ENCODE assay signal across 12 mouse cellular contexts in genomic region chr3:107537504-107537889, GRCm38 (mm10). TPM values are rescaled to one million over a fixed set of nuclear protein-coding genes. Genes with fewer than 3 reads are reported as not detected.
DNase-seq lines count a peak whose midpoint lies in the region; ATAC-seq lines count a peak whose summit lies in the region.
"Had no signal": no experiment of that assay in that cellular context is flagged by ENCODE, and none has a peak within 500 bp of the region (broad histone marks: within the 10 kb centered on the region; RNA-seq: fewer than 3 reads in every experiment).

No protein-coding gene starts in this region.

- WGBS in kidney, embryonic 15.5 days: 13% methylated on average over 8 of the region's 8 CpGs
- 31% methylated on average over 8 of the region's 8 CpGs for WGBS in forebrain, embryonic 12.5 days
- 27% methylated on average over 8 of the region's 8 CpGs for WGBS in intestine, embryonic 15.5 days
- WGBS in neural tube, embryonic 13.5 days: 23% methylated on average over 8 of the region's 8 CpGs

- peaks cover 10% of the 10 kb centered on the region for H3K4me1 ChIP-seq in kidney, embryonic 15.5 days
- H3K4me1 ChIP-seq in forebrain, embryonic 12.5 days: peaks cover 14% of the 10 kb centered on the region
- peaks cover 5% of the 10 kb centered on the region for H3K4me1 ChIP-seq in intestine, embryonic 15.5 days (replicated peaks)
- peaks cover 31% of the 10 kb centered on the region for H3K4me1 ChIP-seq in neural tube, embryonic 13.5 days (replicated peaks)

- H3K27ac ChIP-seq in kidney, embryonic 15.5 days: no peak overlapping the region
- peak overlapping the region; percentile 72; the same call in 1 of the 2 replicates for H3K27ac ChIP-seq in forebrain, embryonic 12.5 days
- no peak overlapping the region for H3K27ac ChIP-seq in intestine, embryonic 15.5 days
- H3K27ac ChIP-seq in neural tube, embryonic 13.5 days (replicated peaks): peak overlapping the region; percentile 88

- no peak overlapping the region for H3K9ac ChIP-seq in kidney, embryonic 15.5 days
- peak overlapping the region; percentile 44 for H3K9ac ChIP-seq in forebrain, embryonic 12.5 days
- no peak overlapping the region for H3K9ac ChIP-seq in intestine, embryonic 15.5 days
- H3K9ac ChIP-seq in neural tube, embryonic 13.5 days: 0 out of 2 replicates have a peak overlapping the region, but pooled peaks have one; percentile 66

- no peak for DNase-seq in kidney, postnatal 4 days
- no peak for DNase-seq in right cerebral cortex, postnatal 4 days
- DNase-seq in cerebellum, postnatal 25 days: no peak
- DNase-seq: kidney, adult 9 months; thymus, adult 2 months had no signal

- H3K36me3 ChIP-seq in kidney, embryonic 15.5 days: no peaks in the 10 kb centered on the region
- H3K36me3 ChIP-seq in forebrain, embryonic 12.5 days (replicated peaks): no peaks in the 10 kb centered on the region
- H3K36me3 ChIP-seq in intestine, embryonic 15.5 days: no peaks in the 10 kb centered on the region
- no peaks in the 10 kb centered on the region for H3K36me3 ChIP-seq in neural tube, embryonic 13.5 days

- ATAC-seq in kidney, embryonic 15.5 days (replicated peaks; ENCODE audit: low FRiP score): no peak
- ATAC-seq in forebrain, embryonic 12.5 days (ENCODE audit: low FRiP score): peak; percentile 41; the same call in 1 of the 2 replicates
- ATAC-seq in intestine, embryonic 15.5 days: no peak
- no peak; the same call in none of the 2 replicates for ATAC-seq in neural tube, embryonic 13.5 days (ENCODE audit: low read depth)
- no peak for ATAC-seq in megakaryocyte progenitor cell, adult 5-6 weeks (replicated peaks; ENCODE audit: poor library complexity)

- peaks cover 97% of the 10 kb centered on the region for H3K27me3 ChIP-seq in kidney, embryonic 15.5 days
- peaks cover 12% of the 10 kb centered on the region; the same call in 1 of the 2 replicates for H3K27me3 ChIP-seq in forebrain, embryonic 12.5 days
- H3K27me3 ChIP-seq in intestine, embryonic 15.5 days (replicated peaks): peaks cover 26% of the 10 kb centered on the region
- peaks cover 43% of the 10 kb centered on the region for H3K27me3 ChIP-seq in neural tube, embryonic 13.5 days

- no peaks in the 10 kb centered on the region; the same call in 1 of the 2 replicates for H3K9me3 ChIP-seq in kidney, embryonic 15.5 days (replicated peaks)
- no peaks in the 10 kb centered on the region for H3K9me3 ChIP-seq in forebrain, embryonic 12.5 days
- H3K9me3 ChIP-seq in intestine, embryonic 15.5 days: no peaks in the 10 kb centered on the region
- no peaks in the 10 kb centered on the region for H3K9me3 ChIP-seq in neural tube, embryonic 13.5 days

- peak overlapping the region; percentile 13; the same call in 1 of the 2 replicates for H3K4me3 ChIP-seq in kidney, embryonic 15.5 days (replicated peaks)
- H3K4me3 ChIP-seq in forebrain, embryonic 12.5 days (replicated peaks): peak overlapping the region; percentile 25; the same call in 1 of the 2 replicates
- no peak overlapping the region for H3K4me3 ChIP-seq in intestine, embryonic 15.5 days (replicated peaks)
- H3K4me3 ChIP-seq in neural tube, embryonic 13.5 days: no peak overlapping the region

- peak overlapping the region; percentile 45 for H3K4me2 ChIP-seq in kidney, embryonic 15.5 days
- peak overlapping the region; percentile 52 for H3K4me2 ChIP-seq in forebrain, embryonic 12.5 days
- peak overlapping the region; percentile 52 for H3K4me2 ChIP-seq in intestine, embryonic 15.5 days (replicated peaks)
- peak overlapping the region; percentile 55 for H3K4me2 ChIP-seq in neural tube, embryonic 13.5 days

RNA-seq across cellular contexts. Expression of gene Ubl4b, which starts 17.4 kb away (rescaled TPM):
- polyA plus RNA-seq in kidney, embryonic 15.5 days (2015; fragmentation: Nextera tagmentation; extraction: Ambion mirVana): not detected in 2 replicates
- 0.19 and 0.27 TPM in 2 replicates for polyA plus RNA-seq in forebrain, embryonic 12.5 days (2016; fragmentation: Nextera tagmentation; extraction: Ambion mirVana)
- not detected in 2 replicates for polyA plus RNA-seq in intestine, embryonic 15.5 days (2015; fragmentation: Nextera tagmentation; extraction: Ambion mirVana)
- polyA plus RNA-seq in neural tube, embryonic 13.5 days (2015; fragmentation: Nextera tagmentation; extraction: Ambion mirVana): not detected in 2 replicates
- not detected in 2 replicates for total RNA-seq in megakaryocyte progenitor cell, adult 5-6 weeks (2015)
- not detected in 2 replicates for total RNA-seq in megakaryocyte progenitor cell, adult 5-6 weeks (2017)
- total RNA-seq: ES-E14 had no signal
- polyA plus RNA-seq: liver, embryonic 16.5 days had no signal

RNA-seq across cellular contexts. Expression of gene Slc6a17, which starts 19.7 kb away (rescaled TPM):
- polyA plus RNA-seq in kidney, embryonic 15.5 days (2015; fragmentation: Nextera tagmentation; extraction: Ambion mirVana): 3.3 and 3.6 TPM in 2 replicates
- polyA plus RNA-seq in forebrain, embryonic 12.5 days (2016; fragmentation: Nextera tagmentation; extraction: Ambion mirVana): 5.7 and 8.3 TPM in 2 replicates
- 1.0 and 2.6 TPM in 2 replicates for polyA plus RNA-seq in intestine, embryonic 15.5 days (2015; fragmentation: Nextera tagmentation; extraction: Ambion mirVana)
- polyA plus RNA-seq in neural tube, embryonic 13.5 days (2015; fragmentation: Nextera tagmentation; extraction: Ambion mirVana): 8.1 and 8.7 TPM in 2 replicates
- total RNA-seq in megakaryocyte progenitor cell, adult 5-6 weeks (2015): not detected in 2 replicates
- total RNA-seq in megakaryocyte progenitor cell, adult 5-6 weeks (2017): not detected in 2 replicates

RNA-seq across cellular contexts. Expression of gene Alx3, which starts 57.3 kb away (rescaled TPM):
- 0.10 and 0.19 TPM in 2 replicates for polyA plus RNA-seq in kidney, embryonic 15.5 days (2015; fragmentation: Nextera tagmentation; extraction: Ambion mirVana)
- 8.3 and 8.7 TPM in 2 replicates for polyA plus RNA-seq in forebrain, embryonic 12.5 days (2016; fragmentation: Nextera tagmentation; extraction: Ambion mirVana)
- 0.13 TPM in 1 of 2 replicates, not detected in the other for polyA plus RNA-seq in intestine, embryonic 15.5 days (2015; fragmentation: Nextera tagmentation; extraction: Ambion mirVana)
- 0.58 TPM in 1 of 2 replicates, not detected in the other for polyA plus RNA-seq in neural tube, embryonic 13.5 days (2015; fragmentation: Nextera tagmentation; extraction: Ambion mirVana)
- not detected in 2 replicates for total RNA-seq in megakaryocyte progenitor cell, adult 5-6 weeks (2015)
- not detected in 2 replicates for total RNA-seq in megakaryocyte progenitor cell, adult 5-6 weeks (2017)

Comparison
In these comparisons a context has a peak if more than half of its experiments do, and no peak if none do; other contexts are left out.
1. H3K27ac ChIP-seq: peak in forebrain, embryonic 12.5 days (single experiment) and neural tube, embryonic 13.5 days (single experiment); none in kidney, embryonic 15.5 days (single experiment) and intestine, embryonic 15.5 days (single experiment).
2. H3K4me3 ChIP-seq: peak in kidney, embryonic 15.5 days (single experiment) and forebrain, embryonic 12.5 days (single experiment); none in intestine, embryonic 15.5 days (single experiment) and neural tube, embryonic 13.5 days (single experiment).
3. H3K9ac ChIP-seq: peak in forebrain, embryonic 12.5 days (single experiment) and neural tube, embryonic 13.5 days (single experiment); none in kidney, embryonic 15.5 days (single experiment) and intestine, embryonic 15.5 days (single experiment).
4. Peak in every context shown above with its lines, with median percentiles within 50 percentile points of each other: H3K4me2 ChIP-seq.